Mouse (Mus musculus): ENCODE measurements around the gene Cald1. TPM values are rescaled to one million over a fixed set of nuclear protein-coding genes. Genes with fewer than 3 reads are reported as not detected.
A peak's percentile ranks its signal among the peaks of the same experiment; 100 is the strongest.

The Cald1 gene
- polyA plus RNA-seq, 1 experiment from 2014 or later, result 65.4 TPM

DNA sequence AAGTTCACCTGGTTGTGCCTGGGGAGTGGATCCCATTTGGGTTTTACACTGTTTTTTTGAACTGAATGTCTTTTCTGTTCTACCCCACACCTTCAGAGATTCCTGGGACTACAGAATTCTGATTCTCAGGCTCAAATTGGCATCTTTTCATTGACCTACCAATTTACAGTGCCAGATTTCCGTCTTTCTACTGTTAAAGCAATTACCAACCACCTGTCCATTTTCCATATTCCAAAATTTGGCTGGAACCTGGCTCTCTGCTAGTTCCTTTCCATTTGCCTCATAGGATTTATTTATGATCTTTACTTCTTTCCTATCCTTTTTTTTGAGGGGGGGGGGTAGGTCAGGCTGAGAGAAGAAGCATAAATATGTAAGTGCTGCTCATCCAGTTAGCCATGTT is 4.9 kb upstream of the Cald1 start:
- no peak overlapping the region for H3K9ac ChIP-seq
- ATAC-seq (ENCODE audit: low FRiP score, low read depth), result no peak
- H3K4me3 ChIP-seq, result no peak overlapping the region
- H3K4me1 ChIP-seq (replicated peaks), result 0 out of 2 replicates have a peak, but pooled peaks cover 2% of the 10 kb centered on the region
- no peaks in the 10 kb centered on the region for H3K9me3 ChIP-seq
- no peaks in the 10 kb centered on the region for H3K36me3 ChIP-seq
- no peak overlapping the region for H3K27ac ChIP-seq (replicated peaks)
- 76% methylated on average over 1 of the region's 1 CpGs for WGBS
- no peaks in the 10 kb centered on the region for H3K27me3 ChIP-seq
- no peak overlapping the region for H3K4me2 ChIP-seq

DNA sequence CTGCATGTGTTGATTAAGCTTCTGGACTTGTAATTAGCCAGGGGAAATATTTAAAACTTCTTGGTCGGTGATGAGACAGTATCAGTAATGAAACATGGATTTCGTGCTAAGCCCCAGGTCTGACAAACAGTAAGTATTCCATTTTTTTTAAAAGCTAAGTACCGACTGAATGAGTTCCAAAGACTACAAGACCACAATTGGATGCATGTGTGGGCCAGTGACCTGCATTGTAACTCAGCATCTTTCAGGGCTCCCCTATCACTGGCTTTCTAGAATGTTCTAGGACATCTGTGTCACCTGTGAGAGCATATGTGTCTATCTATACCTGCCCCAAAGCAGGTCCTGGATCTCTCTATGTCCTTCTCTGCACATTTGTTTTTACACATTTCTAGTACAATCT is 984 bp upstream of the Cald1 start:
- no peak overlapping the region for H3K4me3 ChIP-seq
- H3K4me1 ChIP-seq (replicated peaks), result 0 out of 2 replicates have a peak, but pooled peaks cover 6% of the 10 kb centered on the region
- no peak overlapping the region for H3K4me2 ChIP-seq
- 73% methylated on average over 3 of the region's 3 CpGs for WGBS
- no peaks in the 10 kb centered on the region for H3K27me3 ChIP-seq
- no peak overlapping the region for H3K9ac ChIP-seq
- no peaks in the 10 kb centered on the region for H3K9me3 ChIP-seq
- no peaks in the 10 kb centered on the region for H3K36me3 ChIP-seq
- no peak for ATAC-seq (ENCODE audit: low FRiP score, low read depth)
- H3K27ac ChIP-seq (replicated peaks), result no peak overlapping the region

DNA sequence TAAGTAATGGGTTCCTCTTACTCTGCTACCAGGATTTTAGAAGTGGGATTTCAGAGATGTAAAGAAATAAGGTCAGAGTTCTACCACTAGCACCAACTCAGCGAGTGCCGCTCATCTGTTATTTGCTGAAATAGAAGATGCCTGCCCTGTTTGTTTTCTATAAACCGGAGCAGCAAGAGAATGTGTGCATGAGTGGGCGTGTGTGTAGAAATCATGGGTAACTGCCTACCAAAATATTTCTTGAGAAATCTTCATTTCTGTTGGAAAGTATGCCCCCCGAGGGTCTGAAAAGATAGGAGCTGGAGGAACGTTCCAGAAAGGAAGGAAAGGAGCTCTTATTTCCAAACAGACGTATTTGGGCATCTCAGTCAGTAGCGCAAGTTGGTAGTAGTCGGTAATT is 871 bp downstream of the Cald1 start:
- 0 out of 2 replicates have a peak, but pooled peaks cover 6% of the 10 kb centered on the region for H3K4me1 ChIP-seq (replicated peaks)
- no peak overlapping the region for H3K9ac ChIP-seq
- 67% methylated on average over 9 of the region's 9 CpGs for WGBS
- peak overlapping the region; percentile 21 for H3K4me3 ChIP-seq
- ATAC-seq (ENCODE audit: low FRiP score, low read depth), result no peak
- no peaks in the 10 kb centered on the region for H3K27me3 ChIP-seq
- H3K36me3 ChIP-seq, result no peaks in the 10 kb centered on the region
- H3K9me3 ChIP-seq, result no peaks in the 10 kb centered on the region
- no peak overlapping the region for H3K27ac ChIP-seq (replicated peaks)
- peak overlapping the region; percentile 38 for H3K4me2 ChIP-seq

DNA sequence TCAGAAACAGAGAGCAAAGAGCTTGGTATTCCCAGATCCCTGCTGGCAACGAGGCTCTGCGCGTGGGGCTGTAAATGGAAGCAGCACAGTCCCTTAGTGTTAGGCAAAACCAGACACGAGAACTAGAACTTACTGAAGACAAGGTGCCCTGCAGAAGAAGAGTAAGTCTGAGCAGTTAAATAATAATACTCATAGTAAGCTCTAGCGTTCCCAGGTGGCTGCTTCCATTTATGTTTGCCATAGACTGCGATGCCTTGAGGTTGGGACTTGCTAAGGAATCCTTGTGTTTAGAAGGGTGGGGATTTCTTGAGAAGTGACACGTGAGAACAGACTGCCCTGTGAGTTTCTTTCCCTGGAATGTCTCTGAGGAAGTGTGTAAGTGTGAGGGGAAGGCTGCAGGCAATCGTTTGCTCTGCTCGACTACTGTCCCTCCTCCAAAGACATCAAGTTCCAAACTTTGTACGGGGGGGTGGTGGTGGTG is 1.4 kb downstream of the Cald1 start:
- no peaks in the 10 kb centered on the region for H3K27me3 ChIP-seq
- H3K9me3 ChIP-seq, result no peaks in the 10 kb centered on the region
- 0 out of 2 replicates have a peak, but pooled peaks cover 6% of the 10 kb centered on the region for H3K4me1 ChIP-seq (replicated peaks)
- peak overlapping the region; percentile 38 for H3K4me2 ChIP-seq
- H3K27ac ChIP-seq (replicated peaks), result no peak overlapping the region
- H3K9ac ChIP-seq, result no peak overlapping the region
- no peak for ATAC-seq (ENCODE audit: low FRiP score, low read depth)
- WGBS, result 69% methylated on average over 10 of the region's 10 CpGs
- H3K4me3 ChIP-seq, result peak overlapping the region; percentile 21; the same call in 1 of the 2 replicates
- no peaks in the 10 kb centered on the region for H3K36me3 ChIP-seq

DNA sequence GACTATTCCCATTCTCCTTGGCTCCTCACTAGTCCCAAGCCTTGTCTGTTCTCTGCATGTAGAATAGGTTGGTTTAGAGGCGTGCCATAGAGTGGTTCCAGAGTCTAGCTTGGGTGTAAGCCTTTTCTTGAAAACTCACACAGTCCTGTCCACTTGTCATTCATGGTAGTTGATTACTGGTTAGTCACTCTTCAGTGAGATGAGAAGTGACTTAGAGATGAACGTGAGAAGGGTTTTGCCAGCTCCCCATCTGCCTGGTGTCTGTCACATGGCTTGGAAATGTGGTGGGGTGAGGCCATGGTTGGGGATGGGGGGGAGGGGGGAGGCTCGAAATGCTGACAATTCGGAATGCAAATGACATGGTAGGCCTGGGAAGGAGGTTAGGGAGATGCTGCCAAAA is 2.5 kb downstream of the Cald1 start:
- Histone ChIP-seq H3K4me2 (no peak overlapping the region), H3K36me3 (no peaks in the 10 kb centered on the region), H3K4me3 (no peak overlapping the region), H3K27me3 (no peaks in the 10 kb centered on the region), H3K9ac (no peak overlapping the region), H3K9me3 (no peaks in the 10 kb centered on the region), H3K27ac (replicated peaks) (no peak overlapping the region), H3K4me1 (replicated peaks) (0 out of 2 replicates have a peak, but pooled peaks cover 6% of the 10 kb centered on the region)
- WGBS, result 76% methylated on average over 4 of the region's 4 CpGs
- ATAC-seq (ENCODE audit: low FRiP score, low read depth), result no peak

DNA sequence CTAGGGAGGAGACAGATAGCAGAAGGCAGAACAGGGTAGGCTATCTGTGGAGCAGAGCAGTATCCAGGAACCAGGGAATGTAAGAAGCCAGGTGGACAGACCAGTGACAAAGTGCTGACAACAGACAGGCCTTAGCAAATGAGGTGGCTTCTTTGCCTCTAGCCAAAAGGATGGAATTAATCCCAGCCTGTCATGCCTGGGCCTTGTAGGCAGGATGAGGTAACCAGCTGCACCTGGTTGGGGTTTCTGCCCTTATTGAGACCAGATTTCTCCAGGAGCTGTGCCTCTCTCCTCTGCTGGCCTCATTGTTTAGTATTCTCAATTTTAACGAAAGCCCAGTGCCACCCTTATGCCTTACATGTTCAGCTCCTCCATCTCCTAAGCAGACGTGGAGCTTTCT is 3.8 kb downstream of the Cald1 start:
- H3K4me2 ChIP-seq, result no peak overlapping the region
- no peaks in the 10 kb centered on the region for H3K27me3 ChIP-seq
- no peak overlapping the region for H3K27ac ChIP-seq (replicated peaks)
- 88% methylated on average over 2 of the region's 2 CpGs for WGBS
- no peaks in the 10 kb centered on the region for H3K36me3 ChIP-seq
- no peaks in the 10 kb centered on the region for H3K9me3 ChIP-seq
- ATAC-seq (ENCODE audit: low FRiP score, low read depth), result no peak
- no peak overlapping the region for H3K9ac ChIP-seq
- 0 out of 2 replicates have a peak, but pooled peaks cover 6% of the 10 kb centered on the region for H3K4me1 ChIP-seq (replicated peaks)
- H3K4me3 ChIP-seq, result no peak overlapping the region

DNA sequence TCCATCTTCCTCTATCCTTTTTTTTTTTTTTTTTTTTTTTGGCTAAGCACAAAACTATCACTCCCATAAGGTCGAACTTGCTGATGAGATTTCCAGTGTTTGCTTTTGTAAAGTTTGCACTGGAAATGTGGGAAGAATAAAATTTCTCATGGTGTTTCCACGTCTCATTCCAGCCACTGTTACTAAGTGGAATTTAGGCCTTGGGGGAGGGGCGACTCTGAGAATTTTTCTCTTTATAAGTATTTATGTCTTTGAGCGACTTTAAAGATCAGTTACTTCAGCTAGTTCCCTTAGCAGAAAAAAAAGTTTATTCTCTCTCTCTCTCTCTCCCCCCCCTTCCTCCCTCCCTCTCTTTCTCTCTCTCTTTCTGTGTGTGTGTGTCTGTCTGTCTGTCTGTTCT is 8.1 kb downstream of the Cald1 start:
- no peak overlapping the region for H3K4me2 ChIP-seq
- H3K9me3 ChIP-seq, result no peaks in the 10 kb centered on the region
- H3K27ac ChIP-seq (replicated peaks), result no peak overlapping the region
- H3K27me3 ChIP-seq, result no peaks in the 10 kb centered on the region
- H3K4me1 ChIP-seq (replicated peaks), result peaks cover 5% of the 10 kb centered on the region; the same call in 1 of the 2 replicates
- no peak overlapping the region for H3K4me3 ChIP-seq
- no peak overlapping the region for H3K9ac ChIP-seq
- no peak for ATAC-seq (ENCODE audit: low FRiP score, low read depth)
- H3K36me3 ChIP-seq, result no peaks in the 10 kb centered on the region
- WGBS, result 81% methylated on average over 4 of the region's 4 CpGs

DNA sequence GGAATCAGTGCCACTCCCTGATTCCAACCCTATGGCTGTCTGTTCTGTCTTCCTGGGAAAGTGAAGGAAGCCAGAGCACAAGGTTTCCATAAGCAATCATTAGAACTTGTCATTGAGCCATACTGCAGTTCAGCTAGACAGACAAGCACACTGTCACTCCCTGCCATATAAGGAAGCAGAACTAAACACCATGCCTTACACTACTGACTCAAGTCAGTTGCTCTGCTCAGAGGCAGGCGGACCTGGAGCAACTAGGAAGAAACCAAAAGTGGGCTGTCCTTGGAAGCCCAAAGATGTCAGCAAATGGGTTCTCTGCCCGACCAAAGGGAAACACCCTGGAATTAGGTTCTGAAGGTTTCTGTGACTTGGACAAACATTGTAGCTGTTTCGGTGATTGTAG is 10.3 kb downstream of the Cald1 start:
- Histone ChIP-seq H3K9ac (no peak overlapping the region), H3K9me3 (no peaks in the 10 kb centered on the region), H3K4me1 (replicated peaks) (peaks cover 5% of the 10 kb centered on the region; the same call in 1 of the 2 replicates), H3K27ac (replicated peaks) (no peak overlapping the region), H3K36me3 (no peaks in the 10 kb centered on the region), H3K4me2 (no peak overlapping the region), H3K27me3 (no peaks in the 10 kb centered on the region), H3K4me3 (no peak overlapping the region)
- ATAC-seq (ENCODE audit: low FRiP score, low read depth), result no peak
- 92% methylated on average over 3 of the region's 3 CpGs for WGBS

DNA sequence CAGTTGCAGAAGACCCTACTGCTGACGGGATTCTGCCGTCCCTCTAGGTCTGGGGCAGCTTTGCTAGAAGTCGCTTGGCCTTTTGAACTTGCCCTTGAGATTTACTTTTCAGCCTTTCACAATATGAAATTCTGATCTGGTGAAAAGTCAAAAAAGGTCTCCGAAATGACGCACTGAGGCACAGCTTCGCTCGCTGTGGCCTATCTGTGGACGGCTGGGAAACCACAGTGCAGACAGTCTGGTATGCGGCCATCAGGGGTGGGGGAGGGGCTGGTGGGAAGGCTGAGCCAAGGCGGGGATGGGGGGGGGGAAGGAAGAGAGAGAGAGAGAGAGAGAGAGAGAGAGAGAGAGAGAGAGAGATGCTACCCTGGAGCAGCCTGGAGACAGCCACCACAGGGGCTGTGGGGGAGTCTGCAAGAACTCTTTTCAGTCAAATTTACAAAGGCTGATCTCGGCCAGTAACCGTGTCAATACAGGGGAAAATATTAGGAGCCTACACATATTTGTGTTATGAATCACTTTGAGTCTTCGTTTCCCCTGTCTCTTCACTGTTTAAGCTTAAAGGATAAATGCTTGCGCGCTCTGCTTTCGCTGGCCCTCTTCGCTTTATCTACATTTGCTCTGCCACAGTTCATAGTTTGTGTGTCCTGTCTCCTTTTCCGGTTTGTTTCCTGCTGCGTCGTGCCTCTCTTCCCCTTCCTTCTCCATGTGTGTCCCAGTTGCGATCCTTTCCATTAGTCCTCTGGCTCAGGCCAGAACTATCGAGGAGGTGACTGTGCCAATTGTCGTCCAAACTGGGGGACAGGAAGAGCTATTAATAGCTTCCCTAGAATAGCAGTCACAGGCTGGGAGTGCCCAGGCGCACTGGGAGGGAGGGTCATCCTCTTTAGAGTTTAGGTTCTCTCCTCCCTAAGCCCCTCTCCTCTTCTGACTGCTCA is 11.9 kb downstream of the Cald1 start:
- Histone ChIP-seq H3K9me3 (no peaks in the 10 kb centered on the region), H3K4me3 (no peak overlapping the region), H3K27me3 (no peaks in the 10 kb centered on the region), H3K4me2 (peak overlapping the region; percentile 15; the same call in 1 of the 2 replicates), H3K9ac (no peak overlapping the region), H3K4me1 (replicated peaks) (peaks cover 5% of the 10 kb centered on the region; the same call in 1 of the 2 replicates), H3K36me3 (no peaks in the 10 kb centered on the region), H3K27ac (replicated peaks) (peak overlapping the region; percentile 42; the same call in 1 of the 2 replicates)
- 41% methylated on average over 24 of the region's 24 CpGs for WGBS
- no peak for ATAC-seq (ENCODE audit: low FRiP score, low read depth)

DNA sequence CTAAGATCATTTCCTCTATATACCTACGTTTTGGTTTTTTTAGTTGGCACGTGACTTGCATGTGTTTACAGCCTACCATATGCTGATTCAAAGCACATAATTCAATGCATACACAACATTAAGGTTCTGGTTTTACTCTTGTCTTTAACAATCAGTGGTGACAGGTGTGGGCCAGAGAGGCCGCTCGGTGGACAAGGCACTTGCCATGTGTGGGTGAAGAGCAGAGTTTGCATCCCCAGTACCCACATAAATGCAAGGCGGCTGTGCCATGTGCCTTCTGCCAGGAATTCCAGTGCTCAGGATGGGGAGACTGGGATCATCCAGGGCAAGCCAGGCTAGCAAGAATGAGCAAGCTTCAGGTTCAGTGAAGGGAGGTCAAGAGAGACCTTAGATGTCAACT is 14.8 kb downstream of the Cald1 start:
- Histone ChIP-seq H3K27ac (replicated peaks) (no peak overlapping the region), H3K36me3 (no peaks in the 10 kb centered on the region), H3K4me3 (no peak overlapping the region), H3K27me3 (no peaks in the 10 kb centered on the region), H3K9me3 (no peaks in the 10 kb centered on the region), H3K9ac (no peak overlapping the region), H3K4me2 (no peak overlapping the region), H3K4me1 (replicated peaks) (peaks cover 5% of the 10 kb centered on the region; the same call in 1 of the 2 replicates)
- 95% methylated on average over 5 of the region's 5 CpGs for WGBS
- ATAC-seq (ENCODE audit: low FRiP score, low read depth), result no peak

DNA sequence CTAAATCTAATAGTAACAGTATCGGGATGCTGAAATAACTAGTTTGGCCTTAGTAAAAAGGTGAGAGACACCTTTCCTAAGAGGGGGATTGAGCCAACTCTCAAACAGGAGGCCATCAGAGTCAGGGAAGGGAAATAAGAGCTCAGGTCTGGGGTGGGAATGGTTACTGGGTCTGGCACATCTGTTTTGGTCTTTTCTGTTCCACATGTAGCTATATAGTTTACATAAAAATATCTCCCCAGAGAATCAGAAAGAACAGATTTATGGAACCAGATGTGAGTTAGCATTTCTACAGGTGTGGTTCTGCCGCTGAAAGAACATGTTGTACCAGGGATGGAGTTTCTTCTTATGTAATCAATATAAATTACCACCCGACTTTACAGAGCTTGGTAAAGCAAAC is 17.1 kb downstream of the Cald1 start:
- H3K4me1 ChIP-seq (replicated peaks), result peaks cover 4% of the 10 kb centered on the region; the same call in 1 of the 2 replicates
- H3K27ac ChIP-seq (replicated peaks), result no peak overlapping the region
- no peaks in the 10 kb centered on the region for H3K9me3 ChIP-seq
- ATAC-seq (ENCODE audit: low FRiP score, low read depth), result no peak
- H3K27me3 ChIP-seq, result no peaks in the 10 kb centered on the region
- H3K9ac ChIP-seq, result no peak overlapping the region
- H3K36me3 ChIP-seq, result no peaks in the 10 kb centered on the region
- H3K4me2 ChIP-seq, result no peak overlapping the region
- 95% methylated on average over 3 of the region's 3 CpGs for WGBS
- no peak overlapping the region for H3K4me3 ChIP-seq

DNA sequence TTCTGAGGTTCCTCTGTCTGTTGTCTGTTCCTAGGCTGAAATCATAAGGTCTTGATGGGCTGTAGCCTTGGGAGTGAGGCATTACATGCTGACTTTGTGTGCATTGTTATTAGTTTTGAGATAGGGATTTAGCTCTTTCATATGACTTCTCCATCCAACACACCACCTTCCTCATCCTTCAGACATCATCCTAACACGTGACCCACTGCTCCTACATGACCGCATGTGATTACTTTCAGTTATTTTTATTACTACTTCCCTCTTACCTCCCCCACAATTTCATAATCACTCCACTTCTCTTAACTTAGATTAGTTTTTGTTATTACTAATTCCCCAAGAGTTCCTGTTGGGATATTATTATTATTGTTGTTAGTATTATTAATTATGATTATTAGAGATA is 21.2 kb downstream of the Cald1 start:
- no peak overlapping the region for H3K4me3 ChIP-seq
- H3K36me3 ChIP-seq, result no peaks in the 10 kb centered on the region
- no peaks in the 10 kb centered on the region for H3K4me1 ChIP-seq (replicated peaks)
- 90% methylated on average over 2 of the region's 2 CpGs for WGBS
- no peaks in the 10 kb centered on the region for H3K9me3 ChIP-seq
- no peaks in the 10 kb centered on the region for H3K27me3 ChIP-seq
- ATAC-seq (ENCODE audit: low FRiP score, low read depth), result no peak
- H3K27ac ChIP-seq (replicated peaks), result no peak overlapping the region
- H3K9ac ChIP-seq, result no peak overlapping the region
- no peak overlapping the region for H3K4me2 ChIP-seq
